Mouse (Mus musculus) bone marrow, adult 2 months (tissue): ENCODE data around the gene Fbxw10. TPM values are rescaled to one million over a fixed set of nuclear protein-coding genes. Genes with fewer than 3 reads are reported as not detected.

Experiments
- H3K27ac ChIP-seq: fragments of 200-500 bp; 2 replicates; pipeline ENCODE4 v1.5.1; 2012; ENCODE audit warnings: low read depth, mild to moderate bottlenecking, control low read depth, inconsistent platforms, low read length; ENCODE audit not compliant: control insufficient read depth, poor library complexity, insufficient read depth
- H3K4me1 ChIP-seq: fragments of 200-500 bp; 2 replicates; pipeline ENCODE4 v1.6.1; 2011; ENCODE audit warnings: low read length; ENCODE audit not compliant: control insufficient read depth, insufficient read depth
- H3K4me3 ChIP-seq: fragments of 200-500 bp; replicated peaks from 2 replicates; pipeline ENCODE3; 2011; ENCODE audit warnings: mild to moderate bottlenecking, low read depth, low read length, control low read depth; ENCODE audit not compliant: control insufficient read depth
- CTCF ChIP-seq: fragments of 200-500 bp; IDR thresholded peaks from 2 replicates; pipeline ENCODE4 v1.5.1; 2011; ENCODE audit warnings: low read length, control low read depth; ENCODE audit not compliant: control insufficient read depth, insufficient read depth
- POLR2A ChIP-seq: fragments of 200-500 bp; IDR thresholded peaks from 2 replicates; pipeline ENCODE4 v1.6.1; 2011; ENCODE audit warnings: low read depth, mild to moderate bottlenecking, control low read depth, low read length, borderline replicate concordance; ENCODE audit not compliant: control insufficient read depth
- WGBS: fragments of 180-500 bp; shearing (Covaris S2); methylation state at CpG from one replicate; pipeline ENCODE4 v1.1.7; 2018; 5-methylcytosine and 5-hydroxymethylcytosine counted together
- polyA plus RNA-seq: library from polyadenylated mRNA; stranded (reverse); fragments of >200 nt; gene quantifications from 2 replicates; pipeline ENCODE4 v1.2.4, GENCODE M21; 2011; ENCODE audit warnings: low replicate concordance; ENCODE audit not compliant: missing spikeins, insufficient read depth, insufficient read length

Fbxw10 gene
- polyA plus RNA-seq, 1 experiment: 2.5 TPM

DNA sequence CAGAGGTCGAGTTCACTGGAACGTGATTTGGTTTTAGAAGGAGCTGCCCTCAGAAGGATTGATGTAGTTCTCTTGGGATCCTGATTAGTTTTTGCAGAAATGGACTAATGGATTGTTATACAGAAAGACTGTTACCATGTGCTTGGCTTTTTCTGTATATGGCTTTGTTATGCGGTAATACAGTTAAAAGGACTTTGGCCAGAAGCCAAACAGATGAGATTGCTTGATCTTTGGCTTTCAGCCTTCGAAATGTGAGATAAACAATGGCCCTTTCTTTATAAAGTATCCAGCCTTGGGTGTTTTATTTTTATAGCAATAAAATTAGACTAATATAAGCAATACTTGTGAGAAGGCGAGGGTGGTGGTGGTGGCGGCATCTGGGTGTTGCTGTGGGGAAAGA, 30.3 kb upstream of the Fbxw10 start:
- H3K4me1 ChIP-seq: peaks cover 2% of the 10 kb centered on the region; the same call in 1 of the 2 replicates
- 67% methylated on average over 6 of the region's 6 CpGs for WGBS
- TF ChIP-seq CTCF (no peak), POLR2A (no peak)
- no peak overlapping the region for H3K4me3 ChIP-seq
- no peak overlapping the region for H3K27ac ChIP-seq

- 47% methylated on average over 8 of the region's 8 CpGs for WGBS
- Histone ChIP-seq H3K4me1 (peaks cover 2% of the 10 kb centered on the region; the same call in 1 of the 2 replicates), H3K4me3 (no peak overlapping the region), H3K27ac (no peak overlapping the region)
- TF ChIP-seq POLR2A: no peak
- no peak for TF ChIP-seq CTCF
These were observed 27.7 kb upstream of the Fbxw10 start for GRCm38 (mm10) chr11:62819059-62819686.

DNA sequence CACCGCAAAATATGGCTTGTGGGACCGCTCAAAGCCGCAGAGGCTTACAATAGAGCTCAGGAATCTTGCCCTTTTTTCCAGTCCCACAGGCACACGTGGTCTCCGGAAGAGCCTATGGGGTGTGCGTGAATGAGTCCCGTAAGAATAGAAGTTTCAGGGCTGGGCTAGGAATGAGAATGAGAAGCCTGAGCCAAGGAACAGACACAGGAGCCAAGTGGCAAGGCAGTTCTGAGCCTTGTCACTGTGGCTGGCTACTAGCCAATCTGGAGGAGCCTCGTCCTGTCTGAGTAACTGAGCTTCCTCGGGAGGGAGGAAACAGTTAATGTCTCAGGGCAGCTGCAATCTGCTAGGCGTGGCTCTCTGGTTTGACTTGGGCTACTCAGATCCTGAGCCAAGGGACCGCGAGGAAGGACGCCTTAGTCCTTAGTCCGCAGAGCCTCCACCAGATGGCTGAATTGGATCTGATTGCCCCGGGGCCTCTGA, 26.8 kb upstream of the Fbxw10 start, which contains the start of gene Trim16:
TSS of gene Trim16 (plus strand) at position 173 of the 483 bp plus-strand sequence.
- H3K4me3 ChIP-seq: peak within 1 kb of the TSS; percentile 79
- H3K27ac ChIP-seq: peak within 1 kb of the TSS; percentile 74
- TF ChIP-seq POLR2A: peak; percentile 43; the same call in 1 of the 2 replicates
- TF ChIP-seq CTCF: no peak
- peaks cover 2% of the 10 kb centered on the region; the same call in 1 of the 2 replicates for H3K4me1 ChIP-seq
- WGBS: under 1% methylated on average over 15 of the region's 15 CpGs

- WGBS: 1% methylated on average over 16 of the region's 16 CpGs
- H3K4me1 ChIP-seq: peaks cover 2% of the 10 kb centered on the region; the same call in 1 of the 2 replicates
- H3K27ac ChIP-seq: peak overlapping the region; percentile 74
- peak overlapping the region; percentile 79 for H3K4me3 ChIP-seq
- TF ChIP-seq CTCF: no peak
These were observed 26.0 kb upstream of the Fbxw10 start for GRCm38 (mm10) chr11:62820661-62821437.

DNA sequence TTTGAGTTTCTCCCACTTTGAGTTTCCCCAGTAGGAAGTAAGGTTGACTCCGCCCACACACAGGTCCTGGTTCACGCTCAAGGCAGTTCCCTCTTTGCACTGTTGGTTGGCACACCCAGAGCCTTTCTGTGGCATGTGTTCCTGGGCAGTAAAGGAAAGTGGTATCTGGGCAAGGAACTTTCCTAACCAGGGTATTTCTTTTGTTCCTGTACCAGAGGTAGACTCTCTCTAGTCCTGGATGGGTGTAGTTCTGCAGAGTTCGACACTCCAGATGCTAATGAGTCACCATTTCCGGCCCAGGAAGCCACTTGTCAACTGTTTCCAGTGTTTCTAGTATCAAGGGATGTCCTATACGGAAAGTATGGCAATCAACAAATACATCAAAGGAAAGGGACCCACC, 25.0 kb upstream of the Fbxw10 start:
- Histone ChIP-seq H3K4me1 (peaks cover 2% of the 10 kb centered on the region; the same call in 1 of the 2 replicates), H3K27ac (no peak overlapping the region; the same call in 1 of the 2 replicates), H3K4me3 (peak overlapping the region; percentile 29)
- 6% methylated on average over 5 of the region's 5 CpGs for WGBS
- TF ChIP-seq POLR2A (no peak), CTCF (no peak)

GRCm38 (mm10) chr11:62824211-62824610, 22.7 kb upstream of the Fbxw10 start:
- TF ChIP-seq CTCF (no peak), POLR2A (no peak)

GRCm38 (mm10) chr11:62825222-62826105, 21.4 kb upstream of the Fbxw10 start:
- H3K4me3 ChIP-seq: no peak overlapping the region
- no peaks in the 10 kb centered on the region for H3K4me1 ChIP-seq
- TF ChIP-seq CTCF (no peak), POLR2A (no peak)
- 75% methylated on average over 9 of the region's 9 CpGs for WGBS
- H3K27ac ChIP-seq: no peak overlapping the region

More at GRCm38 (mm10) chr11:62824211-62824610, 22.7 kb upstream of the Fbxw10 start:
- H3K4me1 ChIP-seq: peaks cover 2% of the 10 kb centered on the region; the same call in 1 of the 2 replicates
- WGBS: 41% methylated on average over 7 of the region's 7 CpGs
- no peak overlapping the region for H3K27ac ChIP-seq
- no peak overlapping the region for H3K4me3 ChIP-seq
